Mouse (Mus musculus) cerebellum, adult (tissue): ENCODE measurements around the gene Akap12.
A peak's percentile ranks its signal among the peaks of the same experiment; 100 is the strongest.

ENCODE experiments used
- ATAC-seq: cut with Nextera tagmentation; 2 replicates; pipeline ENCODE4 v1.9.2; 2017; ENCODE audit warnings: mild to moderate bottlenecking, moderate library complexity, mixed read lengths; ENCODE audit not compliant: insufficient number of reproducible peaks, low FRiP score, low TSS enrichment

Akap12 gene

GRCm38 (mm10) chr10:4390550-4390949, 124.4 kb downstream of the Akap12 start:
- no peak for ATAC-seq

- no peak for ATAC-seq
These were observed 124.9 kb downstream of the Akap12 start for GRCm38 (mm10) chr10:4391076-4391475.

- no peak for ATAC-seq
These were observed 125.7 kb downstream of the Akap12 start for GRCm38 (mm10) chr10:4391851-4392250.

GRCm38 (mm10) chr10:4395321-4395720, 129.1 kb downstream of the Akap12 start:
- ATAC-seq = no peak

- peak; percentile 54; the same call in 1 of the 2 replicates for ATAC-seq
These were observed 131.9 kb downstream of the Akap12 start for GRCm38 (mm10) chr10:4398058-4398457.

- peak; percentile 56 for ATAC-seq
These were observed 138.8 kb downstream of the Akap12 start for GRCm38 (mm10) chr10:4404895-4405491.

GRCm38 (mm10) chr10:4405511-4405910, 139.3 kb downstream of the Akap12 start:
- no peak for ATAC-seq

GRCm38 (mm10) chr10:4407191-4407590, 141.0 kb downstream of the Akap12 start:
- ATAC-seq = no peak
